Comparison of ENCODE assay signal across 8 mouse cellular contexts in genomic region chr10:43578366-43578753, GRCm38 (mm10). TPM values are rescaled to one million over a fixed set of nuclear protein-coding genes. Genes with fewer than 3 reads are reported as not detected.
DNase-seq lines count a peak whose midpoint lies in the region; ATAC-seq and TF ChIP-seq lines count a peak whose summit lies in the region.

No protein-coding gene starts in this region.

- no peaks in the 10 kb centered on the region for H3K79me2 ChIP-seq in heart, adult 2 months (replicated peaks; ENCODE audit: control insufficient read depth, insufficient read depth, low read length)
- H3K79me2 ChIP-seq in myocyte (ENCODE audit: control insufficient read depth, insufficient read depth), result no peaks in the 10 kb centered on the region

- no peak for TF ChIP-seq CTCF in heart, adult 2 months (IDR thresholded peaks at IDR 0.05)
- no peak for TF ChIP-seq CTCF in testis, adult 2 months (IDR thresholded peaks at IDR 0.05; ENCODE audit: control insufficient read depth, insufficient read depth, insufficient replicate concordance, low read depth, low read length)

- H3K9me3 ChIP-seq in forebrain, embryonic 14.5 days (replicated peaks; ENCODE audit: control insufficient read depth, low read length), result no peaks in the 10 kb centered on the region
- H3K9me3 ChIP-seq in hindbrain, embryonic 16.5 days (ENCODE audit: control insufficient read depth, low read length), result no peaks in the 10 kb centered on the region
- no peaks in the 10 kb centered on the region for H3K9me3 ChIP-seq in liver, embryonic 12.5 days (replicated peaks)

- H3K27me3 ChIP-seq in heart, adult 2 months (ENCODE audit: control insufficient read depth, insufficient read depth, low read length), result peaks cover 6% of the 10 kb centered on the region
- no peaks in the 10 kb centered on the region for H3K27me3 ChIP-seq in forebrain, embryonic 14.5 days (replicated peaks; ENCODE audit: control insufficient read depth, insufficient read depth, low read length)
- H3K27me3 ChIP-seq in hindbrain, embryonic 16.5 days (replicated peaks; ENCODE audit: control insufficient read depth, insufficient read depth, low read length), result no peaks in the 10 kb centered on the region
- H3K27me3 ChIP-seq in liver, embryonic 12.5 days (replicated peaks), result peaks cover 5% of the 10 kb centered on the region
- H3K27me3 ChIP-seq in myocyte (ENCODE audit: control insufficient read depth, insufficient read depth, insufficient read length), result no peaks in the 10 kb centered on the region
- H3K27me3 ChIP-seq in testis, adult 2 months (ENCODE audit: control insufficient read depth, insufficient read depth, low read length), result no peaks in the 10 kb centered on the region

- H3K27ac ChIP-seq in heart, adult 2 months, result no peak overlapping the region
- peak overlapping the region; percentile 97 for H3K27ac ChIP-seq in forebrain, embryonic 14.5 days (ENCODE audit: low read depth, low read length)
- peak overlapping the region; percentile 87 for H3K27ac ChIP-seq in hindbrain, embryonic 16.5 days (ENCODE audit: low read depth, low read length)
- H3K27ac ChIP-seq in liver, embryonic 12.5 days, result peak overlapping the region; percentile 97
- H3K27ac ChIP-seq in testis, adult 2 months (ENCODE audit: control insufficient read depth, insufficient read depth, low read depth, low read length), result no peak overlapping the region

- WGBS in heart, adult 2 months, result 0% methylated on average over 32 of the region's 32 CpGs
- WGBS in forebrain, embryonic 14.5 days, result 0% methylated on average over 32 of the region's 32 CpGs
- WGBS in hindbrain, embryonic 16.5 days, result 0% methylated on average over 32 of the region's 32 CpGs
- WGBS in liver, embryonic 12.5 days (ENCODE audit: insufficient replicate concordance), result 1% methylated on average over 32 of the region's 32 CpGs

- intact Hi-C loops in heart, adult 2 months (cut with DNase I), result loop anchor here (10.0 kb wide), 1 partner anchor 496 kb away; no protein-coding TSS in a partner anchor

- peak overlapping the region; percentile 81 for H3K4me2 ChIP-seq in forebrain, embryonic 14.5 days (ENCODE audit: low read length)
- peak overlapping the region; percentile 93 for H3K4me2 ChIP-seq in hindbrain, embryonic 16.5 days (ENCODE audit: low read length)
- H3K4me2 ChIP-seq in liver, embryonic 12.5 days, result peak overlapping the region; percentile 85
- H3K4me2 ChIP-seq in myocyte (ENCODE audit: low read depth), result peak overlapping the region; percentile 90

- no peaks in the 10 kb centered on the region for H3K36me3 ChIP-seq in heart, adult 2 months (ENCODE audit: control insufficient read depth, insufficient read depth, low read length)
- H3K36me3 ChIP-seq in forebrain, embryonic 14.5 days (ENCODE audit: control insufficient read depth, insufficient read depth, low read length), result peaks cover 16% of the 10 kb centered on the region
- 0 out of 2 replicates have a peak, but pooled peaks cover 3% of the 10 kb centered on the region for H3K36me3 ChIP-seq in hindbrain, embryonic 16.5 days (ENCODE audit: control insufficient read depth, insufficient read depth, low read length)
- peaks cover 36% of the 10 kb centered on the region for H3K36me3 ChIP-seq in liver, embryonic 12.5 days
- no peaks in the 10 kb centered on the region for H3K36me3 ChIP-seq in myocyte (ENCODE audit: control insufficient read depth, insufficient read depth)
- no peaks in the 10 kb centered on the region for H3K36me3 ChIP-seq in testis, adult 2 months (ENCODE audit: control insufficient read depth, insufficient read depth, low read length)

- TF ChIP-seq POLR2A in heart, adult 2 months (IDR thresholded peaks at IDR 0.05; ENCODE audit: insufficient read depth, low read depth, low read length), result no peak
- TF ChIP-seq POLR2A in myocyte (IDR thresholded peaks at IDR 0.05; ENCODE audit: insufficient read length, low read depth), result no peak
- TF ChIP-seq POLR2A in testis, adult 2 months (IDR thresholded peaks at IDR 0.05; ENCODE audit: control insufficient read depth, low read depth, low read length), result no peak

- ATAC-seq in forebrain, embryonic 14.5 days, result peak; percentile 56
- peak; percentile 48 for ATAC-seq in hindbrain, embryonic 16.5 days
- ATAC-seq in liver, embryonic 12.5 days, result peak; percentile 68

- H3ac ChIP-seq in myocyte (ENCODE audit: control insufficient read depth, insufficient read length), result no peak overlapping the region

- H3K9ac ChIP-seq in heart, adult 2 months (ENCODE audit: low read depth, low read length), result 0 out of 2 replicates have a peak overlapping the region, but pooled peaks have one; percentile 46
- peak overlapping the region; percentile 99 for H3K9ac ChIP-seq in forebrain, embryonic 14.5 days (ENCODE audit: low read length)
- H3K9ac ChIP-seq in hindbrain, embryonic 16.5 days (ENCODE audit: low read depth, low read length), result peak overlapping the region; percentile 94
- H3K9ac ChIP-seq in liver, embryonic 12.5 days, result peak overlapping the region; percentile 94

- peak in 1 of 2 experiments; percentile 43 for DNase-seq in heart, adult 2 months
- no peak for DNase-seq in heart, adult 9 months (ENCODE audit: low spot score in 2 of 2)
- peak; percentile 78 for DNase-seq in adrenal gland, postnatal 14 days
- peak; percentile 74 for DNase-seq in forebrain, embryonic 14.5 days (ENCODE audit: low spot score)

- TF ChIP-seq EP300 in heart, adult 2 months (IDR thresholded peaks at IDR 0.05; ENCODE audit: insufficient read depth, low read depth, low read length), result no peak

- H3K4me1 ChIP-seq in heart, adult 2 months (ENCODE audit: control insufficient read depth, insufficient read depth, low read length), result peaks cover 3% of the 10 kb centered on the region
- peaks cover 7% of the 10 kb centered on the region for H3K4me1 ChIP-seq in forebrain, embryonic 14.5 days (ENCODE audit: control insufficient read depth, insufficient read depth, low read length)
- H3K4me1 ChIP-seq in hindbrain, embryonic 16.5 days (ENCODE audit: control insufficient read depth, insufficient read depth, low read depth, low read length), result peaks cover 10% of the 10 kb centered on the region
- H3K4me1 ChIP-seq in liver, embryonic 12.5 days, result peaks cover 49% of the 10 kb centered on the region
- H3K4me1 ChIP-seq in testis, adult 2 months (ENCODE audit: control insufficient read depth, insufficient read depth, low read length), result peaks cover 17% of the 10 kb centered on the region

- peak overlapping the region; percentile 41 for H3K4me3 ChIP-seq in heart, adult 2 months
- peak overlapping the region; percentile 85 for H3K4me3 ChIP-seq in forebrain, embryonic 14.5 days (ENCODE audit: low read depth, low read length)
- H3K4me3 ChIP-seq in hindbrain, embryonic 16.5 days (ENCODE audit: low read length), result peak overlapping the region; percentile 75
- peak overlapping the region; percentile 87 for H3K4me3 ChIP-seq in liver, embryonic 12.5 days
- peak overlapping the region; percentile 37 for H3K4me3 ChIP-seq in myocyte
- H3K4me3 ChIP-seq in testis, adult 2 months (ENCODE audit: control insufficient read depth, low read depth, low read length), result peak overlapping the region; percentile 40

TF ChIP-seq in myocyte, 11 proteins besides CTCF, POLR2A, EP300 and RAD21 (continues in another document):
- no peak for TF ChIP-seq USF1 (IDR thresholded peaks at IDR 0.05; ENCODE audit: low read depth)
- no peak for TF ChIP-seq TCF12 (IDR thresholded peaks at IDR 0.05; ENCODE audit: insufficient read depth, poor library complexity, severe bottlenecking)
- no peak for TF ChIP-seq CEBPB (IDR thresholded peaks at IDR 0.05; ENCODE audit: insufficient read depth, poor library complexity, severe bottlenecking)
- no peak for TF ChIP-seq MYOG (IDR thresholded peaks at IDR 0.05; ENCODE audit: control insufficient read depth in 1 of 3, insufficient read depth in 1 of 3, insufficient read length in 2 of 3, low read depth in 2 of 3)
- no peak for TF ChIP-seq MYOD1 (IDR thresholded peaks at IDR 0.05; ENCODE audit: control insufficient read depth in 1 of 3, insufficient read length in 2 of 3, low read depth in 2 of 3)
- TF ChIP-seq TCF3 (IDR thresholded peaks at IDR 0.05; ENCODE audit: insufficient read length, low read depth), result no peak
- TF ChIP-seq E2F4 (IDR thresholded peaks at IDR 0.05; ENCODE audit: insufficient read depth), result no peak
- TF ChIP-seq REST (IDR thresholded peaks at IDR 0.05; ENCODE audit: insufficient read depth, insufficient read length), result no peak
- TF ChIP-seq SRF (IDR thresholded peaks at IDR 0.05; ENCODE audit: control insufficient read depth, insufficient read length, low read depth), result no peak
- no peak for TF ChIP-seq MAX (IDR thresholded peaks at IDR 0.05; ENCODE audit: low read depth)

RNA-seq across cellular contexts. Expression of gene Cd24a, which starts 0.3 kb away (rescaled TPM):
- 10 to 100 TPM in 1 of 2 experiments, 1 to 10 TPM in 1; 5.0 to 19.7 TPM for total RNA-seq in heart, adult 2 months (2021)
- 10.8 and 36.4 TPM in 2 replicates for polyA plus RNA-seq in heart, adult 2 months (2012; rRNA removed)
- 67.5 and 81.0 TPM in 2 replicates for total RNA-seq in adrenal gland, postnatal 14 days (2021)
- 1,214 and 1,274 TPM in 2 replicates for polyA plus RNA-seq in forebrain, embryonic 14.5 days (2014; fragmentation: Nextera tagmentation; extraction: Ambion mirVana)
- 546 and 598 TPM in 2 replicates for polyA plus RNA-seq in hindbrain, embryonic 16.5 days (2015; fragmentation: Nextera tagmentation; extraction: Ambion mirVana)
- 819 and 854 TPM in 2 replicates for polyA plus RNA-seq in liver, embryonic 12.5 days (2016; fragmentation: Nextera tagmentation; extraction: Ambion mirVana)
- 31.2 TPM for polyA plus RNA-seq in myocyte (2012; fragmentation: generic; extraction: Trizol)
- polyA plus RNA-seq in testis, adult 2 months (2012; rRNA removed), result 3.9 and 12.4 TPM in 2 replicates

RNA-seq across cellular contexts. Expression of gene 1700021F05Rik, which starts 37.6 kb away (rescaled TPM):
- 100 to 1,000 TPM; 112 to 121 TPM for total RNA-seq in heart, adult 2 months (2021)
- polyA plus RNA-seq in heart, adult 2 months (2012; rRNA removed), result 27.4 and 34.1 TPM in 2 replicates
- total RNA-seq in adrenal gland, postnatal 14 days (2021), result 94.0 and 99.4 TPM in 2 replicates
- 74.3 and 81.8 TPM in 2 replicates for polyA plus RNA-seq in forebrain, embryonic 14.5 days (2014; fragmentation: Nextera tagmentation; extraction: Ambion mirVana)
- 64.8 and 74.9 TPM in 2 replicates for polyA plus RNA-seq in hindbrain, embryonic 16.5 days (2015; fragmentation: Nextera tagmentation; extraction: Ambion mirVana)
- 46.4 and 50.8 TPM in 2 replicates for polyA plus RNA-seq in liver, embryonic 12.5 days (2016; fragmentation: Nextera tagmentation; extraction: Ambion mirVana)
- polyA plus RNA-seq in myocyte (2012; fragmentation: generic; extraction: Trizol), result 52.6 TPM
- polyA plus RNA-seq in testis, adult 2 months (2012; rRNA removed), result 6.9 and 10.0 TPM in 2 replicates

RNA-seq across cellular contexts. Expression of gene Gm9803, which starts 54.5 kb away (rescaled TPM):
- total RNA-seq in heart, adult 2 months (2021), result 10 to 100 TPM in 1 of 2 experiments, 1 to 10 TPM in 1; 7.9 to 18.6 TPM
- polyA plus RNA-seq in heart, adult 2 months (2012; rRNA removed), result 77.3 and 95.5 TPM in 2 replicates
- total RNA-seq in adrenal gland, postnatal 14 days (2021), result 19.7 and 21.9 TPM in 2 replicates
- 13.7 and 22.1 TPM in 2 replicates for polyA plus RNA-seq in forebrain, embryonic 14.5 days (2014; fragmentation: Nextera tagmentation; extraction: Ambion mirVana)
- 15.2 and 49.0 TPM in 2 replicates for polyA plus RNA-seq in hindbrain, embryonic 16.5 days (2015; fragmentation: Nextera tagmentation; extraction: Ambion mirVana)
- 9.6 and 11.7 TPM in 2 replicates for polyA plus RNA-seq in liver, embryonic 12.5 days (2016; fragmentation: Nextera tagmentation; extraction: Ambion mirVana)
- polyA plus RNA-seq in myocyte (2012; fragmentation: generic; extraction: Trizol), result 11.3 TPM
- polyA plus RNA-seq in testis, adult 2 months (2012; rRNA removed), result 258 and 271 TPM in 2 replicates

Comparison
In these comparisons a context has a peak if more than half of its experiments do, and no peak if none do; other contexts are left out.
1. DNase-seq: peak in adrenal gland, postnatal 14 days (single experiment) and forebrain, embryonic 14.5 days (single experiment); none in heart, adult 9 months (0 of 2).
2. H3K27ac ChIP-seq: peak in forebrain, embryonic 14.5 days (single experiment), hindbrain, embryonic 16.5 days (single experiment) and liver, embryonic 12.5 days (single experiment); none in heart, adult 2 months (single experiment) and testis, adult 2 months (single experiment).
3. H3K4me3 ChIP-seq: peak in every context shown above with its lines; median percentile 87 in liver, embryonic 12.5 days; 85 in forebrain, embryonic 14.5 days; 75 in hindbrain, embryonic 16.5 days; 41 in heart, adult 2 months; 40 in testis, adult 2 months; 37 in myocyte.
4. H3K9ac ChIP-seq: peak in every context shown above with its lines; median percentile 99 in forebrain, embryonic 14.5 days; 94 in hindbrain, embryonic 16.5 days; 94 in liver, embryonic 12.5 days; 46 in heart, adult 2 months.
5. RNA of gene Cd24a, which starts 0.3 kb away (polyA plus RNA-seq): 1,214 to 1,274 TPM in forebrain, embryonic 14.5 days, 819 to 854 TPM in liver, embryonic 12.5 days and 546 to 598 TPM in hindbrain, embryonic 16.5 days; 10.8 to 36.4 TPM in heart, adult 2 months, 31.2 TPM in myocyte (single experiment) and 3.9 to 12.4 TPM in testis, adult 2 months; every median in the first group is over 10 times any median in the second.
6. Peak in every context shown above with its lines, with median percentiles within 50 percentile points of each other: ATAC-seq and H3K4me2 ChIP-seq.